In the genomic region with DNA sequence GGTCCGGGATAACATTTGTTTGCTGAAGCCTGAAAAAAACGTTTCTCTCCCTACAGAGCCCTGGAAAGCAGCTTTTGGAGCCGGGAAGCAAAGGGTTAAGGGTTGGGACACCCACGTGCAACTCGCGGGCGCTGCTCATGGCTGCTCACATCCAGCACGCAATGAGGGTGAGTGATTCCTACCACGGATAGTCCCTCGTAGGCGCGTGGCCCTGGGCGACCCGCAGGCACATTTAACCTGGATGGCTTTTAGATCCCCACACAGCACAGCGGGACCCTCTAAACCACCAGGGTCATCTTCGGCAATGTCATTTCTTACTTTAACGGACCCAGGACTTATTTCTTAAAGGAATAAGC, we compare ENCODE assay signal across 9 mouse cellular contexts. TPM values are rescaled to one million over a fixed set of nuclear protein-coding genes. Genes with fewer than 3 reads are reported as not detected.
A peak's percentile ranks its signal among the peaks of the same experiment; 100 is the strongest.
DNase-seq lines count a peak whose midpoint lies in the region; ATAC-seq lines count a peak whose summit lies in the region.
"Had no signal": no experiment of that assay in that cellular context is flagged by ENCODE, and none has a peak within 500 bp of the region (broad histone marks: within the 10 kb centered on the region; RNA-seq: fewer than 3 reads in every experiment).

No protein-coding gene starts in this region.

- no peak overlapping the region for H3K9ac ChIP-seq in embryonic facial prominence, embryonic 15.5 days
- H3K9ac ChIP-seq in hindbrain, embryonic 16.5 days (ENCODE audit: low read depth, low read length): peak overlapping the region; percentile 77
- H3K9ac ChIP-seq in limb, embryonic 13.5 days: peak overlapping the region; percentile 56

- no peaks in the 10 kb centered on the region for H3K9me3 ChIP-seq in embryonic facial prominence, embryonic 15.5 days (replicated peaks)
- H3K9me3 ChIP-seq in hindbrain, embryonic 16.5 days (ENCODE audit: control insufficient read depth, low read length): peaks cover 3% of the 10 kb centered on the region; the same call in 1 of the 2 replicates
- no peaks in the 10 kb centered on the region for H3K9me3 ChIP-seq in limb, embryonic 13.5 days

- H3K4me1 ChIP-seq in embryonic facial prominence, embryonic 15.5 days: peaks cover 14% of the 10 kb centered on the region
- H3K4me1 ChIP-seq in hindbrain, embryonic 16.5 days (ENCODE audit: control insufficient read depth, insufficient read depth, low read depth, low read length): peaks cover 4% of the 10 kb centered on the region; the same call in 1 of the 2 replicates
- peaks cover 13% of the 10 kb centered on the region for H3K4me1 ChIP-seq in limb, embryonic 13.5 days

- 1% methylated on average over 17 of the region's 17 CpGs for WGBS in embryonic facial prominence, embryonic 15.5 days
- WGBS in hindbrain, embryonic 16.5 days: 0% methylated on average over 17 of the region's 17 CpGs
- under 1% methylated on average over 17 of the region's 17 CpGs for WGBS in limb, embryonic 13.5 days

- no peaks in the 10 kb centered on the region for H3K36me3 ChIP-seq in embryonic facial prominence, embryonic 15.5 days
- H3K36me3 ChIP-seq in hindbrain, embryonic 16.5 days (ENCODE audit: control insufficient read depth, insufficient read depth, low read length): no peaks in the 10 kb centered on the region
- H3K36me3 ChIP-seq in limb, embryonic 13.5 days: no peaks in the 10 kb centered on the region

- no peak overlapping the region for H3K27ac ChIP-seq in embryonic facial prominence, embryonic 15.5 days (replicated peaks)
- H3K27ac ChIP-seq in hindbrain, embryonic 16.5 days (ENCODE audit: low read depth, low read length): peak overlapping the region; percentile 84
- no peak overlapping the region for H3K27ac ChIP-seq in limb, embryonic 13.5 days

- H3K27me3 ChIP-seq in embryonic facial prominence, embryonic 15.5 days: peaks cover 57% of the 10 kb centered on the region
- peaks cover 8% of the 10 kb centered on the region for H3K27me3 ChIP-seq in hindbrain, embryonic 16.5 days (replicated peaks; ENCODE audit: control insufficient read depth, insufficient read depth, low read length)
- peaks cover 87% of the 10 kb centered on the region for H3K27me3 ChIP-seq in limb, embryonic 13.5 days

- no peak for ATAC-seq in embryonic facial prominence, embryonic 15.5 days (ENCODE audit: insufficient number of reproducible peaks, low FRiP score, low TSS enrichment, low read depth)
- ATAC-seq in hindbrain, embryonic 16.5 days: peak; percentile 88
- ATAC-seq in limb, embryonic 13.5 days (ENCODE audit: low FRiP score, low read depth): peak; percentile 40; the same call in 1 of the 2 replicates

- DNase-seq in ES-CJ7 (ENCODE audit: low read depth, low spot score) (peak; percentile 20), MN1 (ENCODE audit: low spot score) (no peak)
- peak; percentile 39 for DNase-seq in adrenal gland, postnatal 10 days
- DNase-seq in retina, postnatal 1 day: peak; percentile 50
- no peak for DNase-seq in lung, postnatal 4 days

- peak overlapping the region; percentile 45 for H3K4me3 ChIP-seq in embryonic facial prominence, embryonic 15.5 days (replicated peaks)
- H3K4me3 ChIP-seq in hindbrain, embryonic 16.5 days (ENCODE audit: low read length): peak overlapping the region; percentile 69
- peak overlapping the region; percentile 51 for H3K4me3 ChIP-seq in limb, embryonic 13.5 days

- peak overlapping the region; percentile 90 for H3K4me2 ChIP-seq in embryonic facial prominence, embryonic 15.5 days (replicated peaks)
- H3K4me2 ChIP-seq in hindbrain, embryonic 16.5 days (ENCODE audit: low read length): peak overlapping the region; percentile 82
- H3K4me2 ChIP-seq in limb, embryonic 13.5 days (replicated peaks): peak overlapping the region; percentile 91

RNA-seq across cellular contexts. Expression of gene Jakmip3, which starts 0.3 kb away (rescaled TPM):
- total RNA-seq in adrenal gland, postnatal 10 days (2021): 1 to 10 TPM; 2.1 to 3.5 TPM
- polyA plus RNA-seq in embryonic facial prominence, embryonic 15.5 days (2015; fragmentation: Nextera tagmentation; extraction: Ambion mirVana): 0.55 and 0.56 TPM in 2 replicates
- polyA plus RNA-seq in hindbrain, embryonic 16.5 days (2015; fragmentation: Nextera tagmentation; extraction: Ambion mirVana): 11.0 and 12.5 TPM in 2 replicates
- 0.45 and 0.46 TPM in 2 replicates for polyA plus RNA-seq in limb, embryonic 13.5 days (2015; fragmentation: Nextera tagmentation; extraction: Ambion mirVana)
- total RNA-seq: neutrophil, adult 5-6 weeks had no signal

RNA-seq across cellular contexts. Expression of gene Bnip3, which starts 30.9 kb away (rescaled TPM):
- 100 to 1,000 TPM; 167 to 263 TPM for total RNA-seq in adrenal gland, postnatal 10 days (2021)
- polyA plus RNA-seq in embryonic facial prominence, embryonic 15.5 days (2015; fragmentation: Nextera tagmentation; extraction: Ambion mirVana): 97.6 and 119 TPM in 2 replicates
- 118 and 142 TPM in 2 replicates for polyA plus RNA-seq in hindbrain, embryonic 16.5 days (2015; fragmentation: Nextera tagmentation; extraction: Ambion mirVana)
- 133 and 134 TPM in 2 replicates for polyA plus RNA-seq in limb, embryonic 13.5 days (2015; fragmentation: Nextera tagmentation; extraction: Ambion mirVana)

Comparison
In these comparisons a context has a peak if more than half of its experiments do, and no peak if none do; other contexts are left out.
1. DNase-seq: peak in ES-CJ7 (single experiment), adrenal gland, postnatal 10 days (single experiment) and retina, postnatal 1 day (single experiment); none in MN1 (single experiment) and lung, postnatal 4 days (0 of 2).
2. Peak in every context shown above with its lines, with median percentiles within 50 percentile points of each other: H3K4me2 ChIP-seq and H3K4me3 ChIP-seq.